Mouse (Mus musculus) thymus, adult 2 months (tissue): ENCODE results near the gene Samd3. TPM values are rescaled to one million over a fixed set of nuclear protein-coding genes. Genes with fewer than 3 reads are reported as not detected.

Source experiments
- DNase-seq: peaks from one replicate; pipeline ENCODE4 v3.0.0; 2021
- H3K27ac ChIP-seq: fragments of 200-500 bp; 2 replicates; pipeline ENCODE4 v1.5.1; 2012; ENCODE audit warnings: low read length, control low read depth; ENCODE audit not compliant: control insufficient read depth, insufficient read depth
- H3K27me3 ChIP-seq: fragments of 200-500 bp; 2 replicates; pipeline ENCODE4 v1.6.1; 2012; ENCODE audit warnings: mild to moderate bottlenecking, low read length, moderate library complexity, mixed read lengths; ENCODE audit not compliant: control insufficient read depth, insufficient read depth
- H3K36me3 ChIP-seq: fragments of 200-500 bp; 2 replicates; pipeline ENCODE4 v1.6.1; 2012; ENCODE audit warnings: mild to moderate bottlenecking, low read length, moderate library complexity; ENCODE audit not compliant: control insufficient read depth, insufficient read depth
- H3K4me1 ChIP-seq: fragments of 200-500 bp; replicated peaks from 2 replicates; pipeline ENCODE4 v1.6.1; 2012; ENCODE audit warnings: low read length; ENCODE audit not compliant: control insufficient read depth, insufficient read depth
- H3K4me3 ChIP-seq: fragments of 200-500 bp; 2 replicates; pipeline ENCODE4 v1.5.1; 2012; ENCODE audit warnings: mild to moderate bottlenecking, low read length, control low read depth, moderate library complexity; ENCODE audit not compliant: control insufficient read depth, insufficient read depth
- CTCF ChIP-seq: fragments of 200-500 bp; IDR thresholded peaks from 2 replicates; pipeline ENCODE4 v1.5.1; 2012; ENCODE audit warnings: mild to moderate bottlenecking, control low read depth, low read length, moderate library complexity, borderline replicate concordance; ENCODE audit not compliant: control insufficient read depth, poor library complexity, insufficient read depth; ENCODE audit errors: extremely low read depth
- POLR2A ChIP-seq: fragments of 200-500 bp; IDR thresholded peaks from 2 replicates; pipeline ENCODE4 v1.6.1; 2012; ENCODE audit warnings: mild to moderate bottlenecking, low read length, control low read depth, moderate library complexity; ENCODE audit not compliant: control insufficient read depth, poor library complexity, insufficient read depth; ENCODE audit errors: extremely low read depth
- WGBS: fragments of 180-500 bp; shearing (Covaris S2); methylation state at CpG from one replicate; pipeline ENCODE4 v1.1.7; 2018; 5-methylcytosine and 5-hydroxymethylcytosine counted together
- polyA plus RNA-seq: library from polyadenylated mRNA; depleted of rRNA; stranded (reverse); fragments of >200 nt; gene quantifications from 2 replicates; pipeline ENCODE4 v1.2.3, GENCODE M21; 2012

Samd3 gene
- polyA plus RNA-seq, 1 experiment, result 0.28 TPM

DNA sequence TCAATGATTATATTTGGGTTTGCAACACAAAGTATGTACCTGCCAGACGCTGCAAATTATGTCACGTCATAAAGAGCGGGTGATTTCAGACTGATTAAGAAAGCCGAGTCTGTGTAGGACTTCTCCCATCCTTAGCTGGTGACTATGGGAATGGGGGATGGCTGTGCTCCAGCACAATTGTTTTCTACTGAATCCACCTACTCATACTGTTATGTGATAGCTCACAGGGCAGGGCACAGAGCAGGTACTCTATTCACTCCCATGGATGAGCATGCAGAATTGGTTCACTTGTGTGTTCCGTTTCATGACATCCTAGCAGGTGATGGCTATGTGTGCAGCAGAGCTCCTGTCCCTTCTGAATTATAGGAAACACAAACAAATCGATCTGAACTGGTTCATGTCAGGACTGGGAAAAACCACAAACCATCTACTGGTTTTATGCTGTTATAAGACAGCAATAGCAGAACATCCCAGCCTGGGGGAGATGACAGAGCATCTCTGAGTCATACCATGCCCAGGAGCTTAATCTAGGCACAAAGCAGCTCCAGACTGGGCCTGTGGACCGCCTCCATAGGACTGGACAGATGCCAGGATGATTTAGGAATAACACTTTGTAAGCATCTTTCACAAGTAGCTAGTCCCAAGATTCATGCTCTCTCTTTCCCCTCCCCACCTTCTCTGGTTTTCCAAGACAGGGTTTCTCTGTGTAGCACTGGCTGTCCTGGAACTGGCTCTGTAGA lies 20.1 kb downstream of the Samd3 start:
- Histone ChIP-seq H3K4me1 (no peaks in the 10 kb centered on the region), H3K27me3 (no peaks in the 10 kb centered on the region), H3K36me3 (no peaks in the 10 kb centered on the region), H3K27ac (no peak overlapping the region), H3K4me3 (no peak overlapping the region)
- DNase-seq, result no peak
- WGBS, result 86% methylated on average over 7 of the region's 7 CpGs
- TF ChIP-seq CTCF, result no peak
- TF ChIP-seq POLR2A, result no peak

DNA sequence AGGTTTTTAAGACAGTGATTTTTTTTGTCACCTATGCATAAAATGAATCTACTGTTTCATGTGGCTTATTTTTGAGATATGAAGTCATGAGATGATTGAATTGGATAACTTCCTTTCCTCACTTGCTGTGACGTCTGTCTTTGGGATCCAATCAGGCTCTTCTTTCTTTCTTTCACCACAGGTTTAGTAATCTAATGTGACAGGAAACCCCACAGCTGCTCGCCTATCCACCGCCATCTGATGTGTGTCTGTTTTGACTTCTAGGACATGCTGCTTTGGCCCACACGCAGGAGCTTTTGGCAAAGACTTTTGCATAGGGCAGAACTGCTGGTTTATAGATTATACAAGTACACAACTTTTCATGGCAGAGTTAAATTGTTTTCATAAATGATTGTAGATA lies 30.4 kb downstream of the Samd3 start:
- 52% methylated on average over 4 of the region's 4 CpGs for WGBS
- TF ChIP-seq POLR2A (no peak), CTCF (no peak)
- no peak overlapping the region for H3K4me3 ChIP-seq
- DNase-seq, result no peak
- no peaks in the 10 kb centered on the region for H3K4me1 ChIP-seq
- no peak overlapping the region for H3K27ac ChIP-seq
- H3K27me3 ChIP-seq, result no peaks in the 10 kb centered on the region
- no peaks in the 10 kb centered on the region for H3K36me3 ChIP-seq

DNA sequence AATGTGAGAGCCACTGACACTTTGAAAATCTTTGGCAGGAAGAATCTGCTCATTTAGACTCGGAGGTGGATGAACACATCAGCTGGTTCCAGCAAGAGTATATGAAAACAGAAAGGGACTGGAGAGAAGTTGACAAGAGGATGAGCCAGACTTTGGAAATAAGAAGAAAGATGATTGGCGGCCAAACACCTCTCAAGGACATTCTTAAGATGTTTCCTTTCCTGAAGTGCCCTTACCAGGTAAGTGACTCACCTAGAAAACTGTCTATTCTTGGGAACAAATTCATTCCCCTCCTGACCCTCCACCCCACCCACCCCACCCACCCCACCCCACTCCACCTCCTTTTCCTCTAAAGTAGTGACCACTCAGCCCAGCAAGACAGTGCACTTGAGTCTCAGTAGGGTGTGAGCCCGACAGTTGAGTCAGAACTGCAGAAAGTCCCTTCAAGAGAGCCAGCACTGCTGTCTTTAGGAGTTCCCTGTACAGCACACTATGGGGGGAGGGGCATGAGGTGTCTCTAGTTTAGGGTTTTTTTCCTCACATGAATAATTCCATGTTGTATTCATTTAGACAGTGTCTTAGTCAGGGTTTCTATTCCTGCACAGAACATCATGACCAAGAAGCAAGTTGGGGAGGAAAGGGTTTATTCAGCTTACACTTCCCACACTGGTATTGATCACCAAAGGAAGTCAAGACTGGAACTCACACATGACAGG lies 34.4 kb downstream of the Samd3 start:
- Histone ChIP-seq H3K4me1 (peaks cover 6% of the 10 kb centered on the region), H3K36me3 (no peaks in the 10 kb centered on the region), H3K27ac (no peak overlapping the region), H3K4me3 (no peak overlapping the region), H3K27me3 (no peaks in the 10 kb centered on the region)
- WGBS, result 96% methylated on average over 3 of the region's 3 CpGs
- TF ChIP-seq POLR2A, result no peak
- no peak for TF ChIP-seq CTCF
- no peak for DNase-seq

DNA sequence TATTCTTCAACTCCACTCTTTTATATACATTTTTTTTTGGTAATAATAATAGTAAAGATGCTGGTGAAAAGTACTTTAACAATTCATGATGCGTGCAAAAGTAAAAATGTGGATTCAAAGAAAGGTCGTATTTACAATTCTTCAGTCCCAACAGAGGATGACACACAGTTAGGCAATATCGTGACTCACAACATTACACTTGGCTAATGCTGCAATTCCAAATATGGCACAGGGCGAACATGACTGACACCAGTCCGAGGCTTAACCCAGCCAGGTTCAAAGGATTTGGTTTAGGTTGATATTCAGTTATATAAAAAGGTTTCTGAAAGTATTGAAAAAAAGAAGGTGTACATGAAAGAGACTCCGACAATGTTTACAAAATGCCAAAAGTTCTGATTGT lies 45.9 kb downstream of the Samd3 start:
- no peak overlapping the region for H3K4me3 ChIP-seq
- peaks cover 46% of the 10 kb centered on the region for H3K36me3 ChIP-seq
- TF ChIP-seq POLR2A (no peak), CTCF (no peak)
- DNase-seq, result no peak
- 97% methylated on average over 6 of the region's 6 CpGs for WGBS
- H3K27me3 ChIP-seq, result no peaks in the 10 kb centered on the region
- no peaks in the 10 kb centered on the region; the same call in 1 of the 2 replicates for H3K4me1 ChIP-seq
- no peak overlapping the region for H3K27ac ChIP-seq

DNA sequence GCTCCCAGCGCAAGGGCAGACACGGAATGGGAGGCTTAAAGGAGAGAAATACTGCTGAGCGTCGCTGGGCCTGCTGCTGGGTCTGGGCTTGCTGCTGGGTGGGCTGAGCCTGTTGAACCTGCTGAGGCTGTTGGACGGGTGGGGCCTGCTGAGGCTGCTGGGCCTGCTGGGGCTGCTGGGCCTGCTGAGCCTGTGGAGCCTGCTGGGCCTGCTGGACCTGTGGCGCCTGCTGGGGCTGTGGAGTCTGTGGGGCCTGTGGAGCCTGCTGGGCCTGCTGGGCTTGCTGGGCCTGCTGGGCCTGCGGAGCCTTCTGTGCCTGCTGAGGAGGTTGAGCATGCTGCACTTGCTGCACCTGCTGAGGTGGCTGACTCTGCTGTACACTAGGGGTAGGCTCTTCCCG lies 50.5 kb downstream of the Samd3 start:
- no peak overlapping the region for H3K27ac ChIP-seq
- no peak overlapping the region for H3K4me3 ChIP-seq
- H3K27me3 ChIP-seq, result no peaks in the 10 kb centered on the region
- H3K4me1 ChIP-seq, result no peaks in the 10 kb centered on the region
- TF ChIP-seq CTCF (no peak), POLR2A (no peak)
- no peak for DNase-seq
- WGBS, result 94% methylated on average over 8 of the region's 8 CpGs
- peaks cover 55% of the 10 kb centered on the region for H3K36me3 ChIP-seq

DNA sequence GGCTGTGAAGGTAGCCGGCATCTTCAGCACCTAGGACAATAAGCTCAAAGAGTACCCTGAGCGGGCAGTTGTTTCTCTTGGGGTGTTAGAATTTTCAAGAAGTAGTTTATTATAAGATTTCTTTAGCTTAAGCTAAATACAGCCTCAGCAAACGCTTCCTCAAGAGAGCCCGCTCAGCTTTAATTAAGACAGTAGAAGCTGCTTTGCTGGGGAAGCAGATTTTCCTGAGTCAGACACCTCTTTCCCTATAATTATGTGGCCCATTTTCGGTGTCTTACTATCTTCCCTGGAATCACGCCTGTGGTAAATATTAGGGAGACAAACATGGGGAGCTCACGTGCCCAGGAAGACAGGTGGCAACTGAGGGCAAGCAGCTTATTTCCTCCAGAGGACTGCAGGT lies 57.6 kb downstream of the Samd3 start:
- no peak for DNase-seq
- WGBS, result 94% methylated on average over 7 of the region's 7 CpGs
- Histone ChIP-seq H3K27ac (no peak overlapping the region), H3K4me1 (no peaks in the 10 kb centered on the region), H3K4me3 (no peak overlapping the region), H3K27me3 (no peaks in the 10 kb centered on the region), H3K36me3 (peaks cover 15% of the 10 kb centered on the region)
- TF ChIP-seq POLR2A (no peak), CTCF (no peak)

DNA sequence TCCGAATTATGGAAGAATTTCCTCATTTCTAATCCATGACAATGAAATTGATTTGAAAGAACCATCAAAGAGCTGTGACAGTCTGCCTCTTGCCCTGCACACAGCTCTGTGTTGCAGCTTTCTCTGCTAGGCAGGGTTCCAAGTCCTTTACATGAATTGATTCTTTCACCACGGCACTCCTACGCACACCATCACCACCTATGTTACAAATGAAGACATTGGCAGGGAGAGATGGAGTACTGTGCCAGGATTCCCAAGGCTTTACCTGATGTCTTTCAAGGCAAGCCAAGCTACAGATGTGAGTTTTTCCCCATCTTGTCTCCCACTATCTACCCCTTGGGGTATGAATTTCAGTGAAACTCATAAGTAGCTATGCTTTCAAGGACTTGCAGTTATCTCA lies 67.7 kb downstream of the Samd3 start:
- Histone ChIP-seq H3K4me1 (no peaks in the 10 kb centered on the region), H3K27ac (no peak overlapping the region), H3K27me3 (no peaks in the 10 kb centered on the region), H3K4me3 (no peak overlapping the region), H3K36me3 (peaks cover 9% of the 10 kb centered on the region)
- TF ChIP-seq CTCF (no peak), POLR2A (no peak)
- DNase-seq, result no peak
- WGBS, result 95% methylated on average over 3 of the region's 3 CpGs
